Mouse (Mus musculus) megakaryocyte, embryonic 14.5 days (primary cell): ENCODE measurements at regions not wholly inside any gene's neighbourhood (a gene's known extent, or its start where the extent isn't known, plus 50 kb on each side); places are given as distances from the start of the nearest gene placed in this dataset.

Experiments
- FLI1 ChIP-seq: IDR thresholded peaks from 2 replicates; pipeline ENCODE4 v1.6.1; 2012; ENCODE audit warnings: low read length, inconsistent platforms, mixed read lengths
- GATA1 ChIP-seq: IDR thresholded peaks from 3 replicates; pipeline ENCODE4 v1.6.1; 2012; ENCODE audit warnings: mixed read lengths, low read length, inconsistent platforms, borderline replicate concordance

DNA sequence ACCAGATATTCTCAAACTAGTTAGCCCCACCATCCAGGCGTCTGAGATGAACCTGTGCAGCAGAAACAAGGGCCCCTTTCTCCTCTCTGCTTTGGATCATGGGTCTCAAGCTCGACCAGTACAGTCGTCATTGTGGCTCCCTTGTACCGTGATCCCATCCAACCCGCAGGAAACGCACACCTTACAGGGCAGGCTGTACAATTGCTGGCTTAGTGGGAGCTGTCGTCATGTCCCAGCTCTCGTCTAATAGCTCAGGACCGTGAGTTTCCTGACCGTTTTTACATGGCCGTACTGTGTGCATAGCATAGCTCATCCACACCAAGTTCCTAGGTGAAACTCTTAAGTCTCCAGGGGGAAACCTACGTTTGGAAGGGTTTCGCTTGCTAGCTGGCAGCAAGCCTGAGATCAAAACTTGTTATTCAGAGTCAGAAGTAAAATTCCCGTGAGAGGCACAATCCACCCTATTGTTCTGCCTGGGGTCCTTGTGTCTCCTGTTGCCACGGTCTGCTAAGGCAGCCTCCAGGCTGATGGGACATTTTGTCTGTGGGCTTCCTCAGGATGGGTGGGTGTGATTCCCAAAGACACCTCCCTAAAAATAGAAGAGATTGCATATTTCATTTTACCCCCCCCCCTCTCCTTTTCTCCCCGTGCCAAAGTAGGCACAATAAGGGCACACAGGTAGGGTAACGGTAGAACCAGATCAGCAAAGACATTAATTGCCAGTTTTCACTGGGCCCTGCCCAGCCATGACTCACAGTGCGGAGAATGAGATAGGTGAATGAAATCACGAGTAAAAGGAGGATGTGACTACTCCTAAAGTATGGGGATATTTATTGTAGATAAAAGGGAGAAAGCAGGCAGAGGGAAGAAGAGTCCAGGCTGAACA is 68.2 kb upstream of the Rapgef5 start:
- no peak for TF ChIP-seq GATA1
- no peak for TF ChIP-seq FLI1
